15 mouse cellular contexts compared by ENCODE assay signal in the genomic region with DNA sequence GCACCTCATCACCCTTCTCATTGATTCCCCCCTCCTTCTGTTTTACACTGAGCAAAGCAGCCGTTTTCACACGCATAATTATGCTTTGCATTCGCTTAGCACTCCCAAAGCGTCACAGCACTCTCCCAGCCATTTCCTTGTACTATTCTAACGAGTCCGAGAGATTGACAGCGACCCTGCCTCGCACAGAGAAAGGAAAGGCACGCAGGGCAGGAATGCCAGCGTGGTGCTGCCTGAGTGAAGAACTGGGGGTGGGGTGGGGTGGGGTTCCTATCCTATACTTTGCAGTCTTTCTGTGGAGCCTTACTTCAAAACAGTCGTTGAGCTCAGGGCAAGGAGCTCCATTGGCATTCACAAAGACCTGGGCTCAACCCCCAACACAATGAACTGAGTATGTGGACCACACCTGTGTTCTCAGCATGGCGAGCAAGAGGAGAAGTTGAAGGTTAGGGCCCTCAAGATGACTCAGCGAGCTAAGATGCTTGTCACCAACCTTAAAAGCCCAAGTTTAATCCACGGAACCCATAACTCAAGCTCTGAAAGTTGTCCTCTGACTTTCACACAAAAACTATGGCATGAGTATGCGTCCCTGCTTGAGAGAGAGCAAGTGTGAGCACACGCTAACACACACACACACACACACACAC. TPM values are rescaled to one million over a fixed set of nuclear protein-coding genes. Genes with fewer than 3 reads are reported as not detected.
DNase-seq lines count a peak whose midpoint lies in the region; ATAC-seq lines count a peak whose summit lies in the region.
"Had no signal": no experiment of that assay in that cellular context is flagged by ENCODE, and none has a peak within 500 bp of the region (broad histone marks: within the 10 kb centered on the region; RNA-seq: fewer than 3 reads in every experiment).

No protein-coding gene starts in this region.

- no peak overlapping the region for H3K9ac ChIP-seq in kidney, embryonic 15.5 days
- no peak overlapping the region for H3K9ac ChIP-seq in midbrain, embryonic 14.5 days (replicated peaks; ENCODE audit: low read length)
- H3K9ac ChIP-seq in midbrain, embryonic 11.5 days (ENCODE audit: low read length) = no peak overlapping the region
- no peak overlapping the region for H3K9ac ChIP-seq in stomach, embryonic 16.5 days (ENCODE audit: low read length)
- H3K9ac ChIP-seq: intestine, embryonic 15.5 days had no signal

- ATAC-seq in kidney, embryonic 15.5 days (replicated peaks; ENCODE audit: low FRiP score) = no peak
- no peak for ATAC-seq in midbrain, embryonic 14.5 days (ENCODE audit: low FRiP score, low TSS enrichment)
- ATAC-seq in midbrain, embryonic 11.5 days (ENCODE audit: low FRiP score) = no peak
- ATAC-seq in stomach, embryonic 16.5 days (ENCODE audit: insufficient read depth, low FRiP score) = no peak

- H3K4me1 ChIP-seq in kidney, embryonic 15.5 days = peaks cover 35% of the 10 kb centered on the region
- peaks cover 21% of the 10 kb centered on the region for H3K4me1 ChIP-seq in midbrain, embryonic 14.5 days (ENCODE audit: control insufficient read depth, insufficient read depth, low read length)
- H3K4me1 ChIP-seq in midbrain, embryonic 11.5 days (ENCODE audit: control insufficient read depth, insufficient read depth, low read length) = peaks cover 10% of the 10 kb centered on the region
- peaks cover 44% of the 10 kb centered on the region for H3K4me1 ChIP-seq in forebrain, embryonic 10.5 days
- peaks cover 6% of the 10 kb centered on the region for H3K4me1 ChIP-seq in stomach, embryonic 16.5 days (ENCODE audit: control insufficient read depth, insufficient read depth, low read length)

- H3K4me3 ChIP-seq in kidney, embryonic 15.5 days (replicated peaks) = no peak overlapping the region
- H3K4me3 ChIP-seq in midbrain, embryonic 14.5 days (replicated peaks; ENCODE audit: low read depth, low read length) = no peak overlapping the region
- no peak overlapping the region for H3K4me3 ChIP-seq in midbrain, embryonic 11.5 days (ENCODE audit: low read depth, low read length)
- H3K4me3 ChIP-seq in forebrain, embryonic 10.5 days = no peak overlapping the region
- H3K4me3 ChIP-seq in stomach, embryonic 16.5 days (replicated peaks; ENCODE audit: low read length) = no peak overlapping the region
- H3K4me3 ChIP-seq: heart, adult 2 months; intestine, embryonic 15.5 days; myocyte had no signal

- H3K27me3 ChIP-seq in kidney, embryonic 15.5 days = no peaks in the 10 kb centered on the region
- no peaks in the 10 kb centered on the region for H3K27me3 ChIP-seq in midbrain, embryonic 14.5 days (ENCODE audit: control insufficient read depth, insufficient read depth, low read length)
- peaks cover 2% of the 10 kb centered on the region; the same call in 1 of the 2 replicates for H3K27me3 ChIP-seq in midbrain, embryonic 11.5 days (ENCODE audit: control insufficient read depth, insufficient read depth, low read length)
- peaks cover 20% of the 10 kb centered on the region; the same call in 1 of the 2 replicates for H3K27me3 ChIP-seq in forebrain, embryonic 10.5 days (ENCODE audit: poor library complexity, severe bottlenecking)
- no peaks in the 10 kb centered on the region for H3K27me3 ChIP-seq in stomach, embryonic 16.5 days (ENCODE audit: control insufficient read depth, insufficient read depth, low read length)
- H3K27me3 ChIP-seq: intestine, embryonic 15.5 days had no signal

- H3K4me2 ChIP-seq in kidney, embryonic 15.5 days = no peak overlapping the region
- no peak overlapping the region; the same call in 1 of the 2 replicates for H3K4me2 ChIP-seq in midbrain, embryonic 14.5 days (ENCODE audit: low read length)
- H3K4me2 ChIP-seq in midbrain, embryonic 11.5 days = no peak overlapping the region
- no peak overlapping the region for H3K4me2 ChIP-seq in stomach, embryonic 16.5 days (ENCODE audit: low read depth, low read length)
- H3K4me2 ChIP-seq: intestine, embryonic 15.5 days had no signal

- no peaks in the 10 kb centered on the region for H3K36me3 ChIP-seq in kidney, embryonic 15.5 days
- H3K36me3 ChIP-seq in midbrain, embryonic 14.5 days (ENCODE audit: control insufficient read depth, insufficient read depth, low read length) = no peaks in the 10 kb centered on the region
- H3K36me3 ChIP-seq in midbrain, embryonic 11.5 days (ENCODE audit: control insufficient read depth, insufficient read depth, low read length) = no peaks in the 10 kb centered on the region
- H3K36me3 ChIP-seq in forebrain, embryonic 10.5 days (replicated peaks) = no peaks in the 10 kb centered on the region
- no peaks in the 10 kb centered on the region for H3K36me3 ChIP-seq in stomach, embryonic 16.5 days (ENCODE audit: control insufficient read depth, insufficient read depth, low read length)
- H3K36me3 ChIP-seq: intestine, embryonic 15.5 days had no signal

- WGBS in kidney, embryonic 15.5 days = 64% methylated on average over 16 of the region's 16 CpGs
- WGBS in midbrain, embryonic 14.5 days = 36% methylated on average over 16 of the region's 16 CpGs
- 57% methylated on average over 16 of the region's 16 CpGs for WGBS in midbrain, embryonic 11.5 days
- 65% methylated on average over 16 of the region's 16 CpGs for WGBS in forebrain, embryonic 10.5 days
- 52% methylated on average over 16 of the region's 16 CpGs for WGBS in stomach, embryonic 16.5 days

- no peaks in the 10 kb centered on the region for H3K9me3 ChIP-seq in kidney, embryonic 15.5 days (replicated peaks)
- no peaks in the 10 kb centered on the region for H3K9me3 ChIP-seq in midbrain, embryonic 14.5 days (ENCODE audit: control insufficient read depth, low read length)
- no peaks in the 10 kb centered on the region for H3K9me3 ChIP-seq in midbrain, embryonic 11.5 days (ENCODE audit: control insufficient read depth, low read length)
- no peaks in the 10 kb centered on the region for H3K9me3 ChIP-seq in forebrain, embryonic 10.5 days
- no peaks in the 10 kb centered on the region for H3K9me3 ChIP-seq in stomach, embryonic 16.5 days (replicated peaks; ENCODE audit: control insufficient read depth, low read length)
- H3K9me3 ChIP-seq: intestine, embryonic 15.5 days had no signal

- peak overlapping the region; percentile 86; the same call in 1 of the 2 replicates for H3K27ac ChIP-seq in kidney, embryonic 15.5 days
- no peak overlapping the region for H3K27ac ChIP-seq in midbrain, embryonic 14.5 days (replicated peaks; ENCODE audit: low read depth, low read length)
- no peak overlapping the region for H3K27ac ChIP-seq in midbrain, embryonic 11.5 days (ENCODE audit: low read depth, low read length)
- peak overlapping the region; percentile 56 for H3K27ac ChIP-seq in forebrain, embryonic 10.5 days
- peak overlapping the region; percentile 77; the same call in 1 of the 2 replicates for H3K27ac ChIP-seq in stomach, embryonic 16.5 days (ENCODE audit: low read length)
- H3K27ac ChIP-seq: heart, adult 2 months; macrophage had no signal

- no peak for DNase-seq in kidney, postnatal 36 days
- peak; percentile 61 for DNase-seq in midbrain, embryonic 14.5 days
- DNase-seq in midbrain, embryonic 11.5 days (ENCODE audit: low spot score, missing footprints) = no peak
- no peak for DNase-seq in forebrain, embryonic 10.5 days (ENCODE audit: extremely low spot score, low spot score)
- no peak for DNase-seq in urinary bladder, postnatal 25 days (ENCODE audit: low spot score)
- DNase-seq: cerebellum, adult 8-10 months; heart, adult 2 months; heart, postnatal 10 days; right cerebral cortex, adult 18-20 months; spleen, adult 18-20 months had no signal

RNA-seq across cellular contexts. Expression of a gene that starts 32.0 kb away (rescaled TPM):
- 85.5 and 87.2 TPM in 2 replicates for polyA plus RNA-seq in kidney, embryonic 15.5 days (2015; fragmentation: Nextera tagmentation; extraction: Ambion mirVana)
- 61.7 and 63.1 TPM in 2 replicates for polyA plus RNA-seq in midbrain, embryonic 14.5 days (2014; fragmentation: Nextera tagmentation; extraction: Ambion mirVana)
- 86.8 and 99.1 TPM in 2 replicates for polyA plus RNA-seq in midbrain, embryonic 11.5 days (2014; fragmentation: Nextera tagmentation; extraction: Ambion mirVana)
- polyA plus RNA-seq in forebrain, embryonic 10.5 days (2016; fragmentation: Nextera tagmentation; extraction: Ambion mirVana) = 136 and 164 TPM in 2 replicates
- 22.3 and 26.5 TPM in 2 replicates for polyA plus RNA-seq in stomach, embryonic 16.5 days (2015; fragmentation: Nextera tagmentation; extraction: Ambion mirVana)
- polyA plus RNA-seq: macrophage had no signal

Comparison
In these comparisons a context has a peak if more than half of its experiments do, and no peak if none do; other contexts are left out.
1. H3K27ac ChIP-seq: peak in kidney, embryonic 15.5 days (single experiment), forebrain, embryonic 10.5 days (single experiment) and stomach, embryonic 16.5 days (single experiment); none in midbrain, embryonic 14.5 days (single experiment) and midbrain, embryonic 11.5 days (single experiment).